Mouse (Mus musculus) MEL (cell line): ENCODE measurements around the gene Fcer1g. TPM values are rescaled to one million over a fixed set of nuclear protein-coding genes. Genes with fewer than 3 reads are reported as not detected.

ENCODE experiments used
- DNase-seq: peaks from one replicate; pipeline ENCODE4 v3.0.0; 2011; ENCODE audit warnings: low read depth, low spot score
- H3K27ac ChIP-seq: 2 replicates; pipeline ENCODE4 v1.5.1; 2012; ENCODE audit warnings: low read depth, mild to moderate bottlenecking, control low read depth, low read length, moderate library complexity; ENCODE audit not compliant: control insufficient read depth
- H3K27me3 ChIP-seq, 2 experiments: fragments of 150-350 bp in 1 of 2; sonication (generic) in 1 of 2; 2 replicates each; pipeline ENCODE4 v1.6.1; 2012; ENCODE audit warnings: low read length in 2 of 2, mild to moderate bottlenecking in 2 of 2, improper control_type of control experiment in 1 of 2, moderate library complexity in 1 of 2; ENCODE audit not compliant: insufficient read depth in 2 of 2, control insufficient read depth in 1 of 2
- H3K36me3 ChIP-seq, 2 experiments: 2 replicates each; pipeline ENCODE4 v1.6.1; 2012 to 2014; ENCODE audit warnings: low read length in 2 of 2, improper control_type of control experiment in 1 of 2, inconsistent platforms in 1 of 2, mild to moderate bottlenecking in 1 of 2; ENCODE audit not compliant: insufficient read depth in 2 of 2, control insufficient read depth in 1 of 2
- H3K4me1 ChIP-seq, 2 experiments: fragments of 150-350 bp in 1 of 2; sonication (generic) in 1 of 2; 2 replicates each; pipeline ENCODE4 v1.6.1; 2012; ENCODE audit warnings: low read length in 2 of 2, improper control_type of control experiment in 1 of 2, mild to moderate bottlenecking in 1 of 2; ENCODE audit not compliant: insufficient read depth in 2 of 2, control insufficient read depth in 1 of 2
- H3K4me3 ChIP-seq, 2 experiments: fragments of 150-350 bp in 1 of 2; sonication (generic) in 1 of 2; 2 replicates each; pipeline ENCODE4 v1.5.1; 2012; ENCODE audit warnings: low read depth in 2 of 2, low read length in 2 of 2, mild to moderate bottlenecking in 2 of 2, moderate library complexity in 2 of 2, control low read depth in 1 of 2, improper control_type of control experiment in 1 of 2; ENCODE audit not compliant: control insufficient read depth in 1 of 2, insufficient read depth in 1 of 2
- H3K79me2 ChIP-seq: 2 replicates; pipeline ENCODE4 v1.6.1; 2012; ENCODE audit warnings: mild to moderate bottlenecking, low read length, moderate library complexity; ENCODE audit not compliant: control insufficient read depth, poor library complexity, insufficient read depth
- H3K9ac ChIP-seq: 2 replicates; pipeline ENCODE4 v1.6.1; 2012; ENCODE audit warnings: low read depth, mild to moderate bottlenecking, control low read depth, low read length, moderate library complexity; ENCODE audit not compliant: control insufficient read depth, poor library complexity, severe bottlenecking
- H3K9me3 ChIP-seq: fragments of 150-350 bp; sonication (generic); replicated peaks from 2 replicates; pipeline ENCODE4 v1.6.1; 2012; ENCODE audit warnings: mild to moderate bottlenecking, low read length, improper control_type of control experiment, moderate library complexity; ENCODE audit not compliant: insufficient read depth
- CTCF ChIP-seq, 3 experiments: IDR thresholded peaks in 2 of 3; conservative IDR thresholded peaks in 1 of 3; 2 replicates each; pipeline ENCODE4 v1.5.1; 2011 to 2012; ENCODE audit warnings: low read length in 3 of 3, low read depth in 2 of 3, mild to moderate bottlenecking in 2 of 3, improper control_type of control experiment in 1 of 3, inconsistent platforms in 1 of 3, mixed read lengths in 1 of 3, moderate library complexity in 1 of 3; ENCODE audit not compliant: control insufficient read depth in 1 of 3, insufficient read depth in 1 of 3, poor library complexity in 1 of 3, severe bottlenecking in 1 of 3
- JUND ChIP-seq: IDR thresholded peaks from 2 replicates; pipeline ENCODE4 v1.6.1; 2011; ENCODE audit warnings: low read depth, mild to moderate bottlenecking, improper control_type of control experiment, low read length
- KAT2A ChIP-seq: conservative IDR thresholded peaks from 2 replicates; pipeline ENCODE4 v1.6.1; 2012; ENCODE audit warnings: low read depth, low read length, improper control_type of control experiment, inconsistent platforms
- MAFK ChIP-seq: IDR thresholded peaks from 2 replicates; pipeline ENCODE4 v1.6.1; 2011; ENCODE audit warnings: low read depth, mild to moderate bottlenecking, low read length, improper control_type of control experiment, borderline replicate concordance
- MAX ChIP-seq: IDR thresholded peaks from 2 replicates; pipeline ENCODE4 v1.6.1; 2011; ENCODE audit warnings: low read length, improper control_type of control experiment
- MXI1 ChIP-seq: IDR thresholded peaks from 2 replicates; pipeline ENCODE4 v1.6.1; 2011; ENCODE audit warnings: mild to moderate bottlenecking, low read depth, low read length, improper control_type of control experiment
- RAD21 ChIP-seq: IDR thresholded peaks from 2 replicates; pipeline ENCODE4 v1.6.1; 2011; ENCODE audit warnings: mild to moderate bottlenecking, low read depth, low read length, improper control_type of control experiment
- RCOR1 ChIP-seq: IDR thresholded peaks from 2 replicates; pipeline ENCODE4 v1.6.1; 2012; ENCODE audit warnings: low read depth, mild to moderate bottlenecking, inconsistent platforms, low read length, improper control_type of control experiment
- SIN3A ChIP-seq: IDR thresholded peaks from 2 replicates; pipeline ENCODE4 v1.6.1; 2012; ENCODE audit warnings: low read length, improper control_type of control experiment, inconsistent platforms
- SMC3 ChIP-seq: IDR thresholded peaks from 2 replicates; pipeline ENCODE4 v1.6.1; 2011; ENCODE audit warnings: low read depth, low read length, improper control_type of control experiment
- TBP ChIP-seq: IDR thresholded peaks from 2 replicates; pipeline ENCODE4 v1.8.0; 2011; ENCODE audit warnings: low read depth, low read length, improper control_type of control experiment
- ZC3H11A ChIP-seq: IDR thresholded peaks from 2 replicates; pipeline ENCODE4 v1.6.1; 2012; ENCODE audit warnings: low read depth, mild to moderate bottlenecking, inconsistent platforms, low read length, improper control_type of control experiment
- ZKSCAN1 ChIP-seq: IDR thresholded peaks from 2 replicates; pipeline ENCODE4 v1.6.1; 2012; ENCODE audit warnings: low read depth, mild to moderate bottlenecking, inconsistent platforms, low read length, improper control_type of control experiment, moderate library complexity
- ZNF384 ChIP-seq: IDR thresholded peaks from 2 replicates; pipeline ENCODE4 v1.6.1; 2012; ENCODE audit warnings: low read depth, mild to moderate bottlenecking, inconsistent platforms, low read length, improper control_type of control experiment
- polyA plus RNA-seq, 2 experiments: library from polyadenylated mRNA; stranded (reverse) in 1 of 2; unstranded in 1 of 2; fragments of >175 nt in 1 of 2; fragments of >200 nt in 1 of 2; gene quantifications; 2 replicates each; pipeline versions ENCODE4 v1.2.1 to v1.2.4; 2012; ENCODE audit warnings: low replicate concordance in 2 of 2, low read depth in 1 of 2; ENCODE audit not compliant: insufficient read length in 2 of 2, insufficient read depth in 1 of 2, missing spikeins in 1 of 2
- total RNA-seq: library from RNA; depleted of rRNA; stranded (reverse); fragments of 300-350 nt; gene quantifications from 2 replicates; pipeline ENCODE4 v1.2.3, GENCODE M21; 2012

The Fcer1g gene
- total and polyA plus RNA-seq, 3 experiments, result 0.62 to 1.1 TPM; not detected in 1

DNA sequence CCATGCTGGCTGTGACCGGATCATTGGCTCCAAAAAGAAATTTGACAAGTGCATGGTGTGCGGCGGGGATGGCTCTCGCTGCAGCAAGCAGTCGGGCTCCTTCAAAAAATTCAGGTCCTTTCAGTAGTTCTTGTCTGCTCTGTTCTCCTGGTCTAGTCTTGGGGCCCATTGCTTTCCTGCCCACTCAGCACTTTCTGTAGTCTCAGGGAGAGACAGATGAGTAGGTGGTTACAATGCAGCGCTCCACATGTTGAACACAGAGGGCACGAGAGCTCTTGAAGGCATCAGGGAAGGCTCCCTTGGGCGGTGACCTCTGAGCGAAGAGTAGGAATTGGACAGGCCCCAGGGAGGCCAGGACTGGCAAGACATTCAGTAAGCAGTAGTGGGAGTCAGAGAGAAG is 23.6 kb upstream of the Fcer1g start:
- no peaks in the 10 kb centered on the region for H3K79me2 ChIP-seq
- H3K36me3 ChIP-seq, result no peaks in the 10 kb centered on the region
- DNase-seq, result no peak
- no peak overlapping the region for H3K4me3 ChIP-seq
- no peaks in the 10 kb centered on the region for H3K9me3 ChIP-seq
- no peak overlapping the region for H3K27ac ChIP-seq
- 0 out of 4 replicates have a peak, but pooled peaks cover 0 to under 1% of the 10 kb centered on the region in 2 experiments for H3K4me1 ChIP-seq
- TF ChIP-seq ZKSCAN1 (no peak), MAFK (peak; percentile 24; the same call in 1 of the 2 replicates)
- peaks cover 0 to 5% of the 10 kb centered on the region in 2 experiments; a peak in 3 of 4 replicates for H3K27me3 ChIP-seq
- H3K9ac ChIP-seq, result no peak overlapping the region

GRCm38 (mm10) chr1:171256937-171257548 is 22.9 kb upstream of the Fcer1g start:
- H3K4me3 ChIP-seq, result peak overlapping the region; percentile 21 to 36; a peak in 1 of 4 replicates
- DNase-seq, result peak; percentile 85
- H3K4me1 ChIP-seq, result no peaks in the 10 kb centered on the region
- no peaks in the 10 kb centered on the region for H3K36me3 ChIP-seq
- no peaks in the 10 kb centered on the region for H3K9me3 ChIP-seq
- no peak overlapping the region for H3K27ac ChIP-seq
- no peaks in the 10 kb centered on the region for H3K79me2 ChIP-seq
- no peak overlapping the region for H3K9ac ChIP-seq
- TF ChIP-seq MXI1, result no peak
- peak; percentile 74 to 86 (median 78) for TF ChIP-seq CTCF (IDR thresholded peaks at IDR 0.05 in 2 of 3, conservative IDR thresholded peaks at IDR 0.05 in 1 of 3; ENCODE audit: control insufficient read depth in 1 of 3, insufficient read depth in 1 of 3, low read depth in 2 of 3, low read length in 3 of 3, poor library complexity in 1 of 3, severe bottlenecking in 1 of 3)
- TF ChIP-seq KAT2A, result no peak
- no peak for TF ChIP-seq MAFK
- TF ChIP-seq ZNF384, result peak; percentile 74
- no peak for TF ChIP-seq JUND
- peak; percentile 53; the same call in 1 of the 2 replicates for TF ChIP-seq SIN3A
- TF ChIP-seq RAD21, result peak; percentile 87
- TF ChIP-seq ZC3H11A, result peak; percentile 89
- TF ChIP-seq SMC3, result peak; percentile 87
- peak; percentile 36; the same call in 1 of the 2 replicates for TF ChIP-seq TBP
- TF ChIP-seq RCOR1, result no peak
- peaks cover 0 to 5% of the 10 kb centered on the region in 2 experiments; a peak in 3 of 4 replicates for H3K27me3 ChIP-seq

GRCm38 (mm10) chr1:171256095-171256818 is 22.1 kb upstream of the Fcer1g start:
- peaks cover 0 to 5% of the 10 kb centered on the region in 2 experiments; a peak in 3 of 4 replicates for H3K27me3 ChIP-seq
- H3K9me3 ChIP-seq, result no peaks in the 10 kb centered on the region
- TF ChIP-seq SMC3 (peak; percentile 23; the same call in 1 of the 2 replicates), MAX (no peak)
- H3K4me1 ChIP-seq, result no peaks in the 10 kb centered on the region
- H3K9ac ChIP-seq, result no peak overlapping the region
- DNase-seq, result no peak
- H3K27ac ChIP-seq, result no peak overlapping the region
- no peak overlapping the region for H3K4me3 ChIP-seq
- H3K79me2 ChIP-seq, result no peaks in the 10 kb centered on the region
- H3K36me3 ChIP-seq, result no peaks in the 10 kb centered on the region
